ENCODE assay signal across 8 mouse cellular contexts in the genomic region with DNA sequence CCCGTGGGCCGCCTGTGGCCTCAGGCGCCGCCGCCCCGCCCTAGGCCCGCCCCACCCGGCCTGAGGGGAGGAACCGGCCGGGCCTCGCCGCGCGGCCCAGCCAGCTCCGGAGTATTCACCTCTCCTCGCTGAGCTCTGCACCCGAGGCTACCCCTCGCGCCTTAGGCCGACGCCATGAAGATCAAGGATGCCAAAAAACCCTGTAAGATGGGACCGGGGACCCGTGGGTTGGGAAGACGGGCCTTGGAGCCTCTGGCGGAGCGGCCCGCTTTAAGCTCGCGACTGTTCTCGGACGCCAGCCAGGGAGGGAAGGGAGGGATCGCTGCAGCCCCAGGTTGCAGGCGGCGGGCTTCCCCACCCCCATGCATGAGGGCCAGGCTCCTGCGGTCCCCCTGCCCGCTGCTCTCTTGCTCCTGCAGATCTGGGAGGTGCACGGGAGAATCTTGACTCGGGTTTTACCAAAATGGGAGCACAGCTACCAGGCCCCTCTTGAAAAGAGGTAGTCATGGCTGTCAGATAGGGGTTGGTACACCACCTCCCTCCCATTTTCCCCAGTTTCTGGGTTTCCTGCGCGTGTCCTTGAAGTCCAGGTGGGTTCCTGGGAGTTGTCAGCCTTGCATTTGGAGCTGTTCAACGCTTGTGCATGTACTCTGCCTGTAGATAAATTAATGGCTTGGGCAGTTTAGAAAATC. TPM values are rescaled to one million over a fixed set of nuclear protein-coding genes. Genes with fewer than 3 reads are reported as not detected.
DNase-seq lines count a peak whose midpoint lies in the region; ATAC-seq and TF ChIP-seq lines count a peak whose summit lies in the region.

No protein-coding gene starts in this region.

- H3K4me3 ChIP-seq in limb, embryonic 14.5 days (replicated peaks; ENCODE audit: low read length), result peak overlapping the region; percentile 93
- peak overlapping the region; percentile 93 for H3K4me3 ChIP-seq in midbrain, postnatal 0 days (ENCODE audit: low read depth, low read length)

- 0 out of 2 replicates have a peak, but pooled peaks cover 3% of the 10 kb centered on the region for H3K36me3 ChIP-seq in limb, embryonic 14.5 days (ENCODE audit: control insufficient read depth, insufficient read depth, low read length)
- no peaks in the 10 kb centered on the region for H3K36me3 ChIP-seq in midbrain, postnatal 0 days (ENCODE audit: insufficient read depth, low read length)

- 1% methylated on average over 20 of the region's 41 CpGs for WGBS in limb, embryonic 14.5 days
- under 1% methylated on average over 36 of the region's 41 CpGs for WGBS in midbrain, postnatal 0 days

- intact Hi-C loops in gastrocnemius, postnatal 14 days (cut with DNase I; ENCODE audit: low total_unique reads), result loop anchor here (10.0 kb wide), 1 partner anchor 55 kb away; no protein-coding TSS in a partner anchor

- peak overlapping the region; percentile 64 for H3K4me2 ChIP-seq in limb, embryonic 14.5 days (replicated peaks; ENCODE audit: low read depth, low read length, severe bottlenecking)
- H3K4me2 ChIP-seq in midbrain, postnatal 0 days (ENCODE audit: low read depth, low read length, poor library complexity, severe bottlenecking), result peak overlapping the region; percentile 72

- peak overlapping the region; percentile 97 for H3K9ac ChIP-seq in limb, embryonic 14.5 days (ENCODE audit: low read depth, low read length, severe bottlenecking)
- peak overlapping the region; percentile 99 for H3K9ac ChIP-seq in midbrain, postnatal 0 days (replicated peaks; ENCODE audit: low read length, poor library complexity, severe bottlenecking)

- DNase-seq in A20 (ENCODE audit: low read depth, low spot score) (peak; percentile 86), WW6 (ENCODE audit: low read depth, low spot score) (peak; percentile 40)
- peak; percentile 82 for DNase-seq in gastrocnemius, postnatal 14 days
- peak; percentile 73 for DNase-seq in limb, embryonic 14.5 days (ENCODE audit: low spot score)
- peak; percentile 63 for DNase-seq in midbrain, postnatal 0 days (ENCODE audit: low spot score)
- DNase-seq in urinary bladder, postnatal 25 days (ENCODE audit: low spot score), result peak; percentile 62

- H3K9me3 ChIP-seq in limb, embryonic 14.5 days (ENCODE audit: control insufficient read depth, low read length), result no peaks in the 10 kb centered on the region
- no peaks in the 10 kb centered on the region for H3K9me3 ChIP-seq in midbrain, postnatal 0 days (ENCODE audit: low read length)

- peak overlapping the region; percentile 94 for H3K27ac ChIP-seq in limb, embryonic 14.5 days (replicated peaks; ENCODE audit: low read depth, low read length)
- peak overlapping the region; percentile 98 for H3K27ac ChIP-seq in midbrain, postnatal 0 days (ENCODE audit: low read depth, low read length)

- ATAC-seq in common myeloid progenitor, adult 5-6 weeks (replicated peaks; ENCODE audit: low read depth, poor library complexity, severe bottlenecking), result peak; percentile 43
- ATAC-seq in inflammation-experienced regulatory T-cells, adult 6 months, result peak; percentile 39
- ATAC-seq in limb, embryonic 14.5 days (ENCODE audit: low FRiP score, low read depth), result peak; percentile 89
- ATAC-seq in midbrain, postnatal 0 days (ENCODE audit: low FRiP score), result peak; percentile 80

- no peaks in the 10 kb centered on the region for H3K27me3 ChIP-seq in limb, embryonic 14.5 days (ENCODE audit: control insufficient read depth, insufficient read depth, low read length)
- no peaks in the 10 kb centered on the region for H3K27me3 ChIP-seq in midbrain, postnatal 0 days (ENCODE audit: insufficient read depth, low read length)

- peaks cover 10% of the 10 kb centered on the region for H3K4me1 ChIP-seq in limb, embryonic 14.5 days (ENCODE audit: control insufficient read depth, insufficient read depth, low read length)
- no peaks in the 10 kb centered on the region for H3K4me1 ChIP-seq in midbrain, postnatal 0 days (ENCODE audit: insufficient read depth, low read length)

- no peak for TF ChIP-seq CTCF in midbrain, postnatal 0 days (IDR thresholded peaks at IDR 0.05)

- peak; percentile 60; the same call in 1 of the 2 replicates for TF ChIP-seq POLR2A in limb, embryonic 14.5 days (IDR thresholded peaks at IDR 0.05; ENCODE audit: borderline replicate concordance, extremely low read depth, insufficient read depth, insufficient read length)

RNA-seq across cellular contexts. Expression of a gene that starts 0.6 kb away (rescaled TPM):
- total RNA-seq in common myeloid progenitor, adult 5-6 weeks (2017), result 32.2 and 35.9 TPM in 2 replicates
- total RNA-seq in gastrocnemius, postnatal 14 days (2021), result 10 to 100 TPM; 17.0 to 18.3 TPM
- 1 to 10 TPM; 7.0 to 7.9 (median 7.5) TPM for polyA plus RNA-seq in inflammation-experienced regulatory T-cells, adult 6 months (2017; shearing (Covaris generic))
- polyA plus RNA-seq in limb, embryonic 14.5 days (2012; rRNA removed), result 20.4 and 23.3 TPM in 2 replicates
- 20.3 and 23.5 TPM in 2 replicates for polyA plus RNA-seq in limb, embryonic 14.5 days (2014; fragmentation: Nextera tagmentation; extraction: Ambion mirVana)
- 78.5 and 94.7 TPM in 2 replicates for total RNA-seq in midbrain, postnatal 0 days (2014; rRNA removed)
- 11.3 and 11.7 TPM in 2 replicates for polyA plus RNA-seq in midbrain, postnatal 0 days (2015; fragmentation: Nextera tagmentation; extraction: Ambion mirVana)

RNA-seq across cellular contexts. Expression of a gene that starts 28.8 kb away (rescaled TPM):
- not detected in 2 replicates for total RNA-seq in common myeloid progenitor, adult 5-6 weeks (2017)
- total RNA-seq in gastrocnemius, postnatal 14 days (2021), result not detected
- not detected for polyA plus RNA-seq in inflammation-experienced regulatory T-cells, adult 6 months (2017; shearing (Covaris generic))
- polyA plus RNA-seq in limb, embryonic 14.5 days (2012; rRNA removed), result 0.15 TPM in 2 replicates
- not detected in 2 replicates for polyA plus RNA-seq in limb, embryonic 14.5 days (2014; fragmentation: Nextera tagmentation; extraction: Ambion mirVana)
- 57.1 and 75.5 TPM in 2 replicates for total RNA-seq in midbrain, postnatal 0 days (2014; rRNA removed)
- polyA plus RNA-seq in midbrain, postnatal 0 days (2015; fragmentation: Nextera tagmentation; extraction: Ambion mirVana), result 31.0 and 34.6 TPM in 2 replicates

Comparison
In these comparisons a context has a peak if more than half of its experiments do, and no peak if none do; other contexts are left out.
1. Peak in every context shown above with its lines: DNase-seq, ATAC-seq, H3K4me3 ChIP-seq and H3K27ac ChIP-seq.
2. ATAC-seq: peak in every context shown above with its lines; median percentile 89 in limb, embryonic 14.5 days; 80 in midbrain, postnatal 0 days; 43 in common myeloid progenitor, adult 5-6 weeks; 39 in inflammation-experienced regulatory T-cells, adult 6 months.
3. RNA of a gene that starts 28.8 kb away (total RNA-seq): 57.1 to 75.5 TPM in midbrain, postnatal 0 days; not detected in common myeloid progenitor, adult 5-6 weeks and not detected in gastrocnemius, postnatal 14 days; every median in the first group is over 10 times any median in the second.